Mouse (Mus musculus): Measurements from ENCODE around the gene Ggt6. TPM values are rescaled to one million over a fixed set of nuclear protein-coding genes. Genes with fewer than 3 reads are reported as not detected.
A peak's percentile ranks its signal among the peaks of the same experiment; 100 is the strongest.

Gene Ggt6
- not detected in 2 replicates for polyA plus RNA-seq (2016; fragmentation: Nextera tagmentation; extraction: Ambion mirVana)

DNA sequence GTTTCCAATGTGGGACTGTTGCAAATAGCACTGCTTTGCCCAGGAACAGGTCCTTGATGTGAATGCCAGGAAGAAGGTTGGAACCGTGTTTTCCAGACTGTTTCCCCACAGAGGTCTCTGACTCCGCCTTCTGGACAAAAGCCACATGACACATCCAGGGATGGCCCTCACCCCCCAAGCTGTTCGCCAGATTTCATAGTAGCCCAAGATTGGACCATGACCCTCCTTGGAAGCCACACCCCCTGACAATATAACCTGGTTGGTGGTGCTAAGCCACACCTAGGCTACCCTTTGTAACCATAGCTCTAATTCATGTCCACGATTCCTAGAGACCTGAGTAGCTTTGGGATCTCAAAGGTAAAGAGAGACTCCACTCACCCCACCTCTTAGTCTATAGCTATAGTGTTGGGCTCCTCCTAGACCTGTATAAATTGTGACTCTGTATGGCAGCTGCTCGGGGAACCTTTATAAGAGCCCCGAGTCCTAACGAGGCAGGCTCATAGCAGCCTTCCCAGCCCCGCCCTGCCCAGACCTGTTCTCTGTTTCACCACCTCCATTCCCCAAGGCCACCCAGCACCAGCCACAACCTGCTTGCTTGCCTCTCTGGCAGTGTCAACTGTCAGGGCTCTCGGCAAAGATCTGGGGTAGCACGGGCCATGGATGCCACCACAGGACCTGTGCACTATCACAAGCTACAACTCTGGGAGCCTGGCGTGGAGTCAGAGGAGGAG lies at the start of gene Ggt6:
Gene Ggt6 (plus strand): TSS at position 564 of the 731 bp plus-strand sequence.
- no peaks in the 10 kb centered on the region for H3K27me3 ChIP-seq (ENCODE audit: poor library complexity, severe bottlenecking)
- 74% methylated on average over 11 of the region's 11 CpGs for WGBS
- DNase-seq (ENCODE audit: extremely low spot score, low spot score) = no peak
- H3K36me3 ChIP-seq (replicated peaks) = no peaks in the 10 kb centered on the region
- no peak within 1 kb of the TSS for H3K4me3 ChIP-seq
- H3K9me3 ChIP-seq = no peaks in the 10 kb centered on the region
- no peak within 1 kb of the TSS for H3K27ac ChIP-seq
- H3K4me1 ChIP-seq = peaks cover 20% of the 10 kb centered on the region

- no peak overlapping the region for H3K4me3 ChIP-seq
- 94% methylated on average over 6 of the region's 6 CpGs for WGBS
- DNase-seq (ENCODE audit: extremely low spot score, low spot score) = no peak
- no peak overlapping the region for H3K27ac ChIP-seq
- no peaks in the 10 kb centered on the region for H3K27me3 ChIP-seq (ENCODE audit: poor library complexity, severe bottlenecking)
- H3K9me3 ChIP-seq = no peaks in the 10 kb centered on the region
- no peaks in the 10 kb centered on the region for H3K4me1 ChIP-seq
- no peaks in the 10 kb centered on the region for H3K36me3 ChIP-seq (replicated peaks)
These were observed 47.2 kb upstream of the Ggt6 start for GRCm38 (mm10) chr11:72388113-72388529.

GRCm38 (mm10) chr11:72389407-72390142 lies 45.8 kb upstream of the Ggt6 start:
- Histone ChIP-seq H3K9me3 (no peaks in the 10 kb centered on the region), H3K27me3 (ENCODE audit: poor library complexity, severe bottlenecking) (no peaks in the 10 kb centered on the region)
- no peak for DNase-seq (ENCODE audit: extremely low spot score, low spot score)

DNA sequence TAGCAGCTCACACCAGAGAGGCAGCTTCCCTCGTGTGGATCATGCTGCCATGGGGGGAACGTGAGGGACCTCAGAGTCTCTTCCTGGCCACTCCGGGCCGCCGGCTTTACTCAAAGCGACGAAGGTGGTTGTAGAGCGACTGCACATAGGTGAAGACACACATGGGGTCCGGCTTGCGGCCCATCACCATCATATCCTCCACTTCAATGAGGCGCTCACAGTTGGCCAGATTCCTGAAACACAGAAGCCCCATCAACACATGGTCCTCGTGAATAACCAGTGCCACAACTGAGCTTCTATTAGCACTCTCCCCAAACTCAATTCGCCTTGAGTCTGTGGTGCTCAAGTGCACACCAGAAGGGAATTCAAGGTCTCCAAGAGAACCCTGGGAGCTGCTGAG lies 44.1 kb upstream of the Ggt6 start:
- Histone ChIP-seq H3K9me3 (no peaks in the 10 kb centered on the region), H3K4me1 (no peaks in the 10 kb centered on the region), H3K4me3 (no peak overlapping the region), H3K36me3 (replicated peaks) (no peaks in the 10 kb centered on the region), H3K27ac (no peak overlapping the region), H3K27me3 (ENCODE audit: poor library complexity, severe bottlenecking) (no peaks in the 10 kb centered on the region)
- DNase-seq (ENCODE audit: extremely low spot score, low spot score) = no peak
- 94% methylated on average over 13 of the region's 13 CpGs for WGBS

More at GRCm38 (mm10) chr11:72389407-72390142, 45.8 kb upstream of the Ggt6 start:
- Histone ChIP-seq H3K36me3 (replicated peaks) (no peaks in the 10 kb centered on the region), H3K4me1 (no peaks in the 10 kb centered on the region), H3K4me3 (no peak overlapping the region), H3K27ac (no peak overlapping the region)
- 89% methylated on average over 7 of the region's 7 CpGs for whole genome bisulfite sequencing

DNA sequence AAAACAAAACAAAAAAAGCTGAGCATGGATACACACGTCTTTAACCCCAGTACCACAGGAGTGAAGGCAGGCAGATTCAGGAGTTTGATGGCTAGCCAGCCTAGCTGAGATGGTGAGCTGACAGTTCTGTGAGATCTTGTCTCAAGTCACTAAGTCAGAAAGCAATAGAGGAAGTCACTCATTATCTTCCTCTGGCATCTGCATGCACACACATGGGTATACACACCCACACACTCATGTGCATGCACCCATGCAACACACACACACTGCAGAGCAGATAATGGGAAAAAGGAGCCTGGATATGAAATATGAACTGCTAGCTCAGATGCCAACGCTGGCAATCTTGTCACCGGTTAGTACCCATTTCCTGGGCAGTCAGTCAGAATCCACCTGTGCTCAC lies 42.1 kb upstream of the Ggt6 start:
- Histone ChIP-seq H3K27ac (no peak overlapping the region), H3K4me1 (no peaks in the 10 kb centered on the region), H3K9me3 (no peaks in the 10 kb centered on the region), H3K36me3 (replicated peaks) (no peaks in the 10 kb centered on the region), H3K27me3 (ENCODE audit: poor library complexity, severe bottlenecking) (no peaks in the 10 kb centered on the region), H3K4me3 (no peak overlapping the region)
- no peak for DNase-seq (ENCODE audit: extremely low spot score, low spot score)
- WGBS = 94% methylated on average over 3 of the region's 3 CpGs

DNA sequence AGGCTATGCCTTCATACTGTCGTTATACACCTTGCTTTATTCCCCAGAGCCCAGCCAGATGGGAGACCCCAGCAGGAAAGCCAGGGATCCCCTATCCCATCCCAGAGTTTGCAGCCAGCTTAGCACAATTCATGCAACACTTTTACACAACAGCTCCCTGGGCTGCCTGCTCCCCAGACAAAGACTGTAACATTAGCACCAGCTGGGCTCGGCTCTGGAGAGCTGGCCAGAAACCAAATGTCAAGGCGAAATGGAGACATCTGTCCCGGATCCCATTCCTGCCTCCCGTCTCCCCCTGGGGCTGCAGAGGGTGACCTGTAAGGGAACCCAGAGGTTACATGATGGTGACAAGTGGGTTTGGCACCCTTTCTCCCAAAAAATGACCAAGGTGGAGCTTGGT lies 41.7 kb upstream of the Ggt6 start:
- no peaks in the 10 kb centered on the region for H3K27me3 ChIP-seq (ENCODE audit: poor library complexity, severe bottlenecking)
- H3K27ac ChIP-seq = no peak overlapping the region
- no peak for DNase-seq (ENCODE audit: extremely low spot score, low spot score)
- H3K4me3 ChIP-seq = no peak overlapping the region
- no peaks in the 10 kb centered on the region for H3K4me1 ChIP-seq
- no peaks in the 10 kb centered on the region for H3K36me3 ChIP-seq (replicated peaks)
- WGBS = 74% methylated on average over 5 of the region's 5 CpGs
- no peaks in the 10 kb centered on the region for H3K9me3 ChIP-seq

DNA sequence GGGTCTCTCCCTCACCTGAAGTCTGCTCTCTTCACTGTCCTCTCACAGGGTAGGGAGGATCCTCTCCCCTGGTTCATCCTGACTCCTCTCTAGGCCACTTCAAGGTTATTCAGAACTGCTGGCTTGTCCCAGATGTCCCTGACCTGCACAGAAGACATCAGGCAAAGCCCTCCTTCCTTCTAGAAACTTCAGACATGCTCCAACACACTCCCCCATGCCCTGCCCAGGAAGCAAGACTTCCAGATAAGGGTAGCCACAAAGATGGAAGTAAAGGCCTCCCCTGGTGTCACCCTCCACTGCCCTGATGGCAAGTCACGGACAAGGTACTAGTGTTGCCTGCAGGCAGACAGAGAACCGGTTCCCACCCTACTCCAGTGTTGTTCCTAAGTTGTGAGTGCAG lies 40.6 kb upstream of the Ggt6 start:
- Histone ChIP-seq H3K36me3 (replicated peaks) (peaks cover 2% of the 10 kb centered on the region), H3K27me3 (ENCODE audit: poor library complexity, severe bottlenecking) (no peaks in the 10 kb centered on the region), H3K4me1 (no peaks in the 10 kb centered on the region), H3K9me3 (no peaks in the 10 kb centered on the region), H3K4me3 (no peak overlapping the region), H3K27ac (no peak overlapping the region)
- DNase-seq (ENCODE audit: extremely low spot score, low spot score) = no peak
- 86% methylated on average over 2 of the region's 2 CpGs for WGBS

- H3K9me3 ChIP-seq = no peaks in the 10 kb centered on the region
- peaks cover 12% of the 10 kb centered on the region for H3K36me3 ChIP-seq (replicated peaks)
- H3K4me1 ChIP-seq = no peaks in the 10 kb centered on the region
- no peak for DNase-seq (ENCODE audit: extremely low spot score, low spot score)
- no peak overlapping the region for H3K4me3 ChIP-seq
- no peaks in the 10 kb centered on the region for H3K27me3 ChIP-seq (ENCODE audit: poor library complexity, severe bottlenecking)
- H3K27ac ChIP-seq = no peak overlapping the region
- WGBS = 89% methylated on average over 6 of the region's 6 CpGs
These were observed 39.7 kb upstream of the Ggt6 start for GRCm38 (mm10) chr11:72395652-72396051.

DNA sequence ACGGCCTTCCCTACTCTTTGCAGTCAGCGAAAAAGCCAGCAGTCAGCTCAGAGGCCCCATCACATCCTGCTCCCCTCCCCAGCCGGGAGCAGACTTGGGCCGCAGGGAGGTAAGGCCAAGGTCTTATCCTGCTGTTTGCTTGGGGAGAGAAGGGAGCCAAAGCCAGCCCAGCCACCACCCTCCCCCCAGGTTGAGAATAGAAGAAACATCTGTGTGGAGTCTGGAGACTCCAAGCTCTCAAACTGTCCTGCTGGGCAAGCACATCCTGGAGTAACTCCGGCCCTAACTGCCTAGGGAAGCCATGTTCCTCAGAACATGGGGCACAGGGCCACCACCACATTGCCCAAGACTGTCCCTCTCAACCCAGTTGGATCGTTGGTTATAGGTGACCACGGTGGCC lies 38.7 kb upstream of the Ggt6 start:
- Histone ChIP-seq H3K4me3 (no peak overlapping the region), H3K36me3 (replicated peaks) (peaks cover 15% of the 10 kb centered on the region), H3K4me1 (peaks cover 10% of the 10 kb centered on the region), H3K9me3 (no peaks in the 10 kb centered on the region), H3K27ac (no peak overlapping the region), H3K27me3 (ENCODE audit: poor library complexity, severe bottlenecking) (no peaks in the 10 kb centered on the region)
- no peak for DNase-seq (ENCODE audit: extremely low spot score, low spot score)
- WGBS = 91% methylated on average over 7 of the region's 7 CpGs

DNA sequence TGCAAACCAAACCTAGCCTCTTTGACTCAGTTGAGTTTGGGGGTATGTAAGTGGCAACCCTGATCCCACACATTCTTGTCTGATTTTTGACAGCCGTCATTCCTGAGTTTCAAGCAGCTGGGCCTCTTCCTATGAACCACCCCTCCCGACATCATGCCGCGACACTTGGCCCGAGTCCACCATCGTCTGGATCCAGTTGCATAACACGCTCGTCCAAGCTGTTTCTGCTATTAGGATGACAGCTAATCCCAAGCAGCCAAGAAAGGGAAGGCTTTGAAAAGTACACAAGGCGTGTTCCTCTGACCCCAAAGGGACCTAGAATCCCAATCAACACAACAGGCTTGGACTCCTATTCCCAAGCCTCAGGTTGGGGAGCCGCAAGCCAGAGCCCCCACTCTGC lies 38.3 kb upstream of the Ggt6 start:
- no peak overlapping the region for H3K4me3 ChIP-seq
- no peaks in the 10 kb centered on the region for H3K9me3 ChIP-seq
- no peak for DNase-seq (ENCODE audit: extremely low spot score, low spot score)
- H3K27me3 ChIP-seq (ENCODE audit: poor library complexity, severe bottlenecking) = no peaks in the 10 kb centered on the region
- H3K4me1 ChIP-seq = peaks cover 14% of the 10 kb centered on the region
- H3K36me3 ChIP-seq (replicated peaks) = peaks cover 15% of the 10 kb centered on the region
- H3K27ac ChIP-seq = no peak overlapping the region
- WGBS = 90% methylated on average over 10 of the region's 10 CpGs

GRCm38 (mm10) chr11:72397811-72398525 lies 37.4 kb upstream of the Ggt6 start:
- Histone ChIP-seq H3K4me1 (peaks cover 17% of the 10 kb centered on the region), H3K4me3 (no peak overlapping the region), H3K36me3 (replicated peaks) (peaks cover 15% of the 10 kb centered on the region), H3K27me3 (ENCODE audit: poor library complexity, severe bottlenecking) (no peaks in the 10 kb centered on the region), H3K27ac (no peak overlapping the region), H3K9me3 (no peaks in the 10 kb centered on the region)
- WGBS = 87% methylated on average over 8 of the region's 8 CpGs
- DNase-seq (ENCODE audit: extremely low spot score, low spot score) = no peak

DNA sequence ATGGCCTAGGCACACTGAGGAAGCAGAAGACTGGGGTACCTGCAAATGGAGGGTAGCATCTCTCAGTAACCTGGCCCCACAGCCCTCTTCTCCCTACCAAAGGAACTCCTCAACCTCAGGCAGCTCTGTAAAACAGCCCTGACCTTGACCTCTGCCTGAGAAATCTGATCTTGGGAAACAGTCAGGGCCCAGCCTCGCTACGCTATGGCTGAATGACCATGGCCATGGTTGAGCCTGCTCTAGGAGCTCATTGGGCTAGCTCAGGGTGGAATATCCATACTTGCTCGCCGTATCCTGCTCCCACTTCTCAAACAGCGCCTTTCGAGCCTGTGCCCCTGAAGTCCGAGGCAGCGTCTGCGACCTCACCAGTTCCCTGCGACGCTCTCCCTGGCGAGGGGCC lies 34.3 kb upstream of the Ggt6 start:
- H3K4me3 ChIP-seq = no peak overlapping the region
- 90% methylated on average over 12 of the region's 12 CpGs for WGBS
- peaks cover 22% of the 10 kb centered on the region for H3K4me1 ChIP-seq
- H3K36me3 ChIP-seq (replicated peaks) = peaks cover 15% of the 10 kb centered on the region
- DNase-seq (ENCODE audit: extremely low spot score, low spot score) = no peak
- no peaks in the 10 kb centered on the region for H3K27me3 ChIP-seq (ENCODE audit: poor library complexity, severe bottlenecking)
- H3K9me3 ChIP-seq = no peaks in the 10 kb centered on the region
- no peak overlapping the region; the same call in 1 of the 2 replicates for H3K27ac ChIP-seq

- WGBS = 77% methylated on average over 5 of the region's 5 CpGs
- H3K27me3 ChIP-seq (ENCODE audit: poor library complexity, severe bottlenecking) = peaks cover 2% of the 10 kb centered on the region
- H3K9me3 ChIP-seq = no peaks in the 10 kb centered on the region
- H3K36me3 ChIP-seq (replicated peaks) = peaks cover 15% of the 10 kb centered on the region
- H3K4me3 ChIP-seq = no peak overlapping the region
- DNase-seq (ENCODE audit: extremely low spot score, low spot score) = no peak
- peak overlapping the region; percentile 25; the same call in 1 of the 2 replicates for H3K27ac ChIP-seq
- H3K4me1 ChIP-seq = peaks cover 32% of the 10 kb centered on the region
These were observed 33.3 kb upstream of the Ggt6 start for GRCm38 (mm10) chr11:72402017-72402416.
